Mouse (Mus musculus): Measurements from ENCODE around the gene Camkmt. TPM values are rescaled to one million over a fixed set of nuclear protein-coding genes. Genes with fewer than 3 reads are reported as not detected.

The Camkmt gene
- polyA plus RNA-seq (2016; fragmentation: Nextera tagmentation; extraction: Ambion mirVana), result 12.1 and 13.3 TPM in 2 replicates

GRCm38 (mm10) chr17:85090120-85091099 is at the start of gene Camkmt, which contains the start of gene Prepl:
TSS of gene Camkmt (plus strand) at chr17:85090552.
TSS of gene Prepl (minus strand) at chr17:85090241.
- H3K27me3 ChIP-seq (ENCODE audit: low read depth, poor library complexity, severe bottlenecking), result no peaks in the 10 kb centered on the region
- 0% methylated on average over 63 of the region's 63 CpGs for WGBS
- DNase-seq (ENCODE audit: low spot score), result peak; percentile 97
- peaks cover 17% of the 10 kb centered on the region for H3K4me1 ChIP-seq
- H3K27ac ChIP-seq (replicated peaks), result peak within 1 kb of the TSS; percentile 88
- no peaks in the 10 kb centered on the region for H3K36me3 ChIP-seq
- H3K4me3 ChIP-seq, result peak within 1 kb of the TSS; percentile 78
- no peaks in the 10 kb centered on the region for H3K9me3 ChIP-seq (replicated peaks)

GRCm38 (mm10) chr17:85040913-85041312 is 49.4 kb upstream of the Camkmt start:
- no peak for DNase-seq (ENCODE audit: low spot score)
- WGBS, result 88% methylated on average over 7 of the region's 7 CpGs
- Histone ChIP-seq H3K27me3 (ENCODE audit: low read depth, poor library complexity, severe bottlenecking) (no peaks in the 10 kb centered on the region), H3K36me3 (no peaks in the 10 kb centered on the region), H3K27ac (replicated peaks) (no peak overlapping the region), H3K9me3 (replicated peaks) (no peaks in the 10 kb centered on the region), H3K4me3 (no peak overlapping the region), H3K4me1 (peaks cover 11% of the 10 kb centered on the region)

- whole genome bisulfite sequencing, result 56% methylated on average over 6 of the region's 6 CpGs
- no peaks in the 10 kb centered on the region for H3K9me3 ChIP-seq (replicated peaks)
- no peak overlapping the region for H3K4me3 ChIP-seq
- H3K36me3 ChIP-seq, result no peaks in the 10 kb centered on the region
- peaks cover 11% of the 10 kb centered on the region for H3K4me1 ChIP-seq
- no peak overlapping the region for H3K27ac ChIP-seq (replicated peaks)
- no peaks in the 10 kb centered on the region for H3K27me3 ChIP-seq (ENCODE audit: low read depth, poor library complexity, severe bottlenecking)
- no peak for DNase-seq (ENCODE audit: low spot score)
Measured at GRCm38 (mm10) chr17:85042419-85042818, 47.9 kb upstream of the Camkmt start.

GRCm38 (mm10) chr17:85043404-85043816 is 46.9 kb upstream of the Camkmt start:
- 85% methylated on average over 6 of the region's 6 CpGs for WGBS
- no peaks in the 10 kb centered on the region for H3K36me3 ChIP-seq
- no peak for DNase-seq (ENCODE audit: low spot score)

GRCm38 (mm10) chr17:85044466-85044865 is 45.9 kb upstream of the Camkmt start:
- H3K4me1 ChIP-seq, result peaks cover 11% of the 10 kb centered on the region
- no peak for DNase-seq (ENCODE audit: low spot score)
- no peak overlapping the region for H3K27ac ChIP-seq (replicated peaks)
- H3K27me3 ChIP-seq (ENCODE audit: low read depth, poor library complexity, severe bottlenecking), result no peaks in the 10 kb centered on the region
- no peaks in the 10 kb centered on the region for H3K36me3 ChIP-seq
- 86% methylated on average over 5 of the region's 5 CpGs for WGBS
- no peaks in the 10 kb centered on the region for H3K9me3 ChIP-seq (replicated peaks)
- H3K4me3 ChIP-seq, result no peak overlapping the region

More at GRCm38 (mm10) chr17:85043404-85043816, 46.9 kb upstream of the Camkmt start:
- H3K27me3 ChIP-seq (ENCODE audit: low read depth, poor library complexity, severe bottlenecking), result no peaks in the 10 kb centered on the region
- H3K4me3 ChIP-seq, result no peak overlapping the region
- peaks cover 11% of the 10 kb centered on the region for H3K4me1 ChIP-seq
- H3K9me3 ChIP-seq (replicated peaks), result no peaks in the 10 kb centered on the region
- no peak overlapping the region for H3K27ac ChIP-seq (replicated peaks)

- no peaks in the 10 kb centered on the region for H3K36me3 ChIP-seq
- peaks cover 11% of the 10 kb centered on the region for H3K4me1 ChIP-seq
- WGBS, result 88% methylated on average over 12 of the region's 12 CpGs
- H3K27me3 ChIP-seq (ENCODE audit: low read depth, poor library complexity, severe bottlenecking), result no peaks in the 10 kb centered on the region
- H3K4me3 ChIP-seq, result no peak overlapping the region
- no peak overlapping the region for H3K27ac ChIP-seq (replicated peaks)
- no peaks in the 10 kb centered on the region for H3K9me3 ChIP-seq (replicated peaks)
- no peak for DNase-seq (ENCODE audit: low spot score)
Measured at GRCm38 (mm10) chr17:85045160-85045559, 45.2 kb upstream of the Camkmt start.

- Histone ChIP-seq H3K27ac (replicated peaks) (no peak overlapping the region), H3K4me3 (no peak overlapping the region), H3K9me3 (replicated peaks) (no peaks in the 10 kb centered on the region), H3K4me1 (no peaks in the 10 kb centered on the region), H3K27me3 (ENCODE audit: low read depth, poor library complexity, severe bottlenecking) (no peaks in the 10 kb centered on the region), H3K36me3 (no peaks in the 10 kb centered on the region)
- 95% methylated on average over 5 of the region's 5 CpGs for WGBS
- no peak for DNase-seq (ENCODE audit: low spot score)
Measured at GRCm38 (mm10) chr17:85048379-85048778, 42.0 kb upstream of the Camkmt start.

GRCm38 (mm10) chr17:85058276-85058675 is 32.1 kb upstream of the Camkmt start:
- H3K4me3 ChIP-seq, result no peak overlapping the region
- DNase-seq (ENCODE audit: low spot score), result no peak
- H3K9me3 ChIP-seq (replicated peaks), result no peaks in the 10 kb centered on the region
- no peaks in the 10 kb centered on the region for H3K27me3 ChIP-seq (ENCODE audit: low read depth, poor library complexity, severe bottlenecking)
- WGBS, result 95% methylated on average over 7 of the region's 7 CpGs
- peaks cover 6% of the 10 kb centered on the region; the same call in 1 of the 2 replicates for H3K4me1 ChIP-seq
- H3K27ac ChIP-seq (replicated peaks), result no peak overlapping the region
- H3K36me3 ChIP-seq, result peaks cover 16% of the 10 kb centered on the region

- Histone ChIP-seq H3K27ac (replicated peaks) (no peak overlapping the region), H3K27me3 (ENCODE audit: low read depth, poor library complexity, severe bottlenecking) (no peaks in the 10 kb centered on the region), H3K36me3 (peaks cover 24% of the 10 kb centered on the region), H3K4me1 (peaks cover 6% of the 10 kb centered on the region; the same call in 1 of the 2 replicates), H3K4me3 (no peak overlapping the region), H3K9me3 (replicated peaks) (no peaks in the 10 kb centered on the region)
- WGBS, result 92% methylated on average over 6 of the region's 6 CpGs
- DNase-seq (ENCODE audit: low spot score), result no peak
Measured at GRCm38 (mm10) chr17:85059136-85059535, 31.2 kb upstream of the Camkmt start.

- no peaks in the 10 kb centered on the region for H3K27me3 ChIP-seq (ENCODE audit: low read depth, poor library complexity, severe bottlenecking)
- WGBS, result 89% methylated on average over 7 of the region's 7 CpGs
- H3K9me3 ChIP-seq (replicated peaks), result no peaks in the 10 kb centered on the region
- no peak overlapping the region for H3K4me3 ChIP-seq
- H3K4me1 ChIP-seq, result no peaks in the 10 kb centered on the region
- no peak for DNase-seq (ENCODE audit: low spot score)
- H3K27ac ChIP-seq (replicated peaks), result no peak overlapping the region
- peaks cover 64% of the 10 kb centered on the region for H3K36me3 ChIP-seq
Measured at GRCm38 (mm10) chr17:85063560-85063959, 26.8 kb upstream of the Camkmt start.

- Histone ChIP-seq H3K36me3 (peaks cover 87% of the 10 kb centered on the region), H3K4me1 (peaks cover 10% of the 10 kb centered on the region), H3K27ac (replicated peaks) (no peak overlapping the region), H3K27me3 (ENCODE audit: low read depth, poor library complexity, severe bottlenecking) (no peaks in the 10 kb centered on the region), H3K9me3 (replicated peaks) (no peaks in the 10 kb centered on the region), H3K4me3 (no peak overlapping the region)
- no peak for DNase-seq (ENCODE audit: low spot score)
- WGBS, result 97% methylated on average over 7 of the region's 7 CpGs
Measured at GRCm38 (mm10) chr17:85067331-85067730, 23.0 kb upstream of the Camkmt start.

GRCm38 (mm10) chr17:85070658-85071057 is 19.7 kb upstream of the Camkmt start:
- WGBS, result 92% methylated on average over 6 of the region's 6 CpGs
- no peak overlapping the region for H3K27ac ChIP-seq (replicated peaks)
- peaks cover 20% of the 10 kb centered on the region for H3K4me1 ChIP-seq
- H3K9me3 ChIP-seq (replicated peaks), result no peaks in the 10 kb centered on the region
- no peak overlapping the region for H3K4me3 ChIP-seq
- no peak for DNase-seq (ENCODE audit: low spot score)
- H3K36me3 ChIP-seq, result peaks cover 69% of the 10 kb centered on the region
- no peaks in the 10 kb centered on the region for H3K27me3 ChIP-seq (ENCODE audit: low read depth, poor library complexity, severe bottlenecking)
